Mouse (Mus musculus) MEL (cell line): Measurements from ENCODE around the gene Pus3. TPM values are rescaled to one million over a fixed set of nuclear protein-coding genes. Genes with fewer than 3 reads are reported as not detected.

Experiments used
- DNase-seq: peaks from one replicate; pipeline ENCODE4 v3.0.0; 2011; ENCODE audit warnings: low read depth, low spot score
- H3K27ac ChIP-seq: 2 replicates; pipeline ENCODE4 v1.5.1; 2012; ENCODE audit warnings: low read depth, mild to moderate bottlenecking, control low read depth, low read length, moderate library complexity; ENCODE audit not compliant: control insufficient read depth
- H3K27me3 ChIP-seq, 2 experiments: fragments of 150-350 bp in 1 of 2; sonication (generic) in 1 of 2; 2 replicates each; pipeline ENCODE4 v1.6.1; 2012; ENCODE audit warnings: low read length in 2 of 2, mild to moderate bottlenecking in 2 of 2, improper control_type of control experiment in 1 of 2, moderate library complexity in 1 of 2; ENCODE audit not compliant: insufficient read depth in 2 of 2, control insufficient read depth in 1 of 2
- H3K36me3 ChIP-seq, 2 experiments: 2 replicates each; pipeline ENCODE4 v1.6.1; 2012 to 2014; ENCODE audit warnings: low read length in 2 of 2, improper control_type of control experiment in 1 of 2, inconsistent platforms in 1 of 2, mild to moderate bottlenecking in 1 of 2; ENCODE audit not compliant: insufficient read depth in 2 of 2, control insufficient read depth in 1 of 2
- H3K4me1 ChIP-seq, 2 experiments: fragments of 150-350 bp in 1 of 2; sonication (generic) in 1 of 2; 2 replicates each; pipeline ENCODE4 v1.6.1; 2012; ENCODE audit warnings: low read length in 2 of 2, improper control_type of control experiment in 1 of 2, mild to moderate bottlenecking in 1 of 2; ENCODE audit not compliant: insufficient read depth in 2 of 2, control insufficient read depth in 1 of 2
- H3K4me3 ChIP-seq, 2 experiments: fragments of 150-350 bp in 1 of 2; sonication (generic) in 1 of 2; 2 replicates each; pipeline ENCODE4 v1.5.1; 2012; ENCODE audit warnings: low read depth in 2 of 2, low read length in 2 of 2, mild to moderate bottlenecking in 2 of 2, moderate library complexity in 2 of 2, control low read depth in 1 of 2, improper control_type of control experiment in 1 of 2; ENCODE audit not compliant: control insufficient read depth in 1 of 2, insufficient read depth in 1 of 2
- H3K79me2 ChIP-seq: 2 replicates; pipeline ENCODE4 v1.6.1; 2012; ENCODE audit warnings: mild to moderate bottlenecking, low read length, moderate library complexity; ENCODE audit not compliant: control insufficient read depth, poor library complexity, insufficient read depth
- H3K9ac ChIP-seq: 2 replicates; pipeline ENCODE4 v1.6.1; 2012; ENCODE audit warnings: low read depth, mild to moderate bottlenecking, control low read depth, low read length, moderate library complexity; ENCODE audit not compliant: control insufficient read depth, poor library complexity, severe bottlenecking
- H3K9me3 ChIP-seq: fragments of 150-350 bp; sonication (generic); replicated peaks from 2 replicates; pipeline ENCODE4 v1.6.1; 2012; ENCODE audit warnings: mild to moderate bottlenecking, low read length, improper control_type of control experiment, moderate library complexity; ENCODE audit not compliant: insufficient read depth
- CHD1 ChIP-seq: IDR thresholded peaks from 2 replicates; pipeline ENCODE4 v1.6.1; 2012; ENCODE audit warnings: low read depth, mild to moderate bottlenecking, inconsistent platforms, low read length, improper control_type of control experiment
- CHD2 ChIP-seq: IDR thresholded peaks from 2 replicates; pipeline ENCODE4 v1.6.1; 2011; ENCODE audit warnings: low read length, improper control_type of control experiment
- E2F4 ChIP-seq: IDR thresholded peaks from 2 replicates; pipeline ENCODE4 v1.6.1; 2011; ENCODE audit warnings: low read depth, low read length, improper control_type of control experiment, borderline replicate concordance
- ELF1 ChIP-seq: IDR thresholded peaks from 2 replicates; pipeline ENCODE4 v1.6.1; 2014; ENCODE audit warnings: low read depth, mild to moderate bottlenecking, inconsistent platforms, low read length, improper control_type of control experiment, moderate library complexity
- EP300 ChIP-seq, 2 experiments: IDR thresholded peaks; 2 replicates each; pipeline ENCODE4 v1.6.1; 2011; ENCODE audit warnings: improper control_type of control experiment in 2 of 2, low read length in 2 of 2, low read depth in 1 of 2, mild to moderate bottlenecking in 1 of 2
- GABPA ChIP-seq: IDR thresholded peaks from 2 replicates; pipeline ENCODE4 v1.6.1; 2012; ENCODE audit warnings: low read depth, mild to moderate bottlenecking, inconsistent platforms, low read length, improper control_type of control experiment, moderate library complexity
- GATA1 ChIP-seq: IDR thresholded peaks from 2 replicates; pipeline ENCODE4 v1.6.1; 2011; ENCODE audit warnings: low read depth, low read length, improper control_type of control experiment
- MAZ ChIP-seq: IDR thresholded peaks from 2 replicates; pipeline ENCODE4 v1.6.1; 2012; ENCODE audit warnings: low read depth, mild to moderate bottlenecking, inconsistent platforms, low read length, improper control_type of control experiment
- MXI1 ChIP-seq: IDR thresholded peaks from 2 replicates; pipeline ENCODE4 v1.6.1; 2011; ENCODE audit warnings: mild to moderate bottlenecking, low read depth, low read length, improper control_type of control experiment
- MYC ChIP-seq: IDR thresholded peaks from 2 replicates; pipeline ENCODE4 v1.6.1; 2011; ENCODE audit warnings: low read depth, mild to moderate bottlenecking, low read length, improper control_type of control experiment, moderate library complexity
- RAD21 ChIP-seq: IDR thresholded peaks from 2 replicates; pipeline ENCODE4 v1.6.1; 2011; ENCODE audit warnings: mild to moderate bottlenecking, low read depth, low read length, improper control_type of control experiment
- RCOR1 ChIP-seq: IDR thresholded peaks from 2 replicates; pipeline ENCODE4 v1.6.1; 2012; ENCODE audit warnings: low read depth, mild to moderate bottlenecking, inconsistent platforms, low read length, improper control_type of control experiment
- SIN3A ChIP-seq: IDR thresholded peaks from 2 replicates; pipeline ENCODE4 v1.6.1; 2012; ENCODE audit warnings: low read length, improper control_type of control experiment, inconsistent platforms
- UBTF ChIP-seq: IDR thresholded peaks from 2 replicates; pipeline ENCODE4 v1.6.1; 2012; ENCODE audit warnings: low read depth, mild to moderate bottlenecking, inconsistent platforms, low read length, improper control_type of control experiment, moderate library complexity, borderline replicate concordance; ENCODE audit not compliant: insufficient read depth
- USF1 ChIP-seq: IDR thresholded peaks from 2 replicates; pipeline ENCODE4 v1.6.1; 2014; ENCODE audit warnings: low read depth, mild to moderate bottlenecking, inconsistent platforms, low read length, improper control_type of control experiment, moderate library complexity
- ZNF384 ChIP-seq: IDR thresholded peaks from 2 replicates; pipeline ENCODE4 v1.6.1; 2012; ENCODE audit warnings: low read depth, mild to moderate bottlenecking, inconsistent platforms, low read length, improper control_type of control experiment
- polyA plus RNA-seq, 2 experiments: library from polyadenylated mRNA; stranded (reverse) in 1 of 2; unstranded in 1 of 2; fragments of >175 nt in 1 of 2; fragments of >200 nt in 1 of 2; gene quantifications; 2 replicates each; pipeline versions ENCODE4 v1.2.1 to v1.2.4; 2012; ENCODE audit warnings: low replicate concordance in 2 of 2, low read depth in 1 of 2; ENCODE audit not compliant: insufficient read length in 2 of 2, insufficient read depth in 1 of 2, missing spikeins in 1 of 2
- total RNA-seq: library from RNA; depleted of rRNA; stranded (reverse); fragments of 300-350 nt; gene quantifications from 2 replicates; pipeline ENCODE4 v1.2.3, GENCODE M21; 2012

Pus3 gene
- total and polyA plus RNA-seq, 3 experiments: 15.8 to 23.8 TPM; not detected in 1

GRCm38 (mm10) chr9:35522241-35522640 lies 36.2 kb upstream of the Pus3 start:
- Histone ChIP-seq H3K4me1 (no peaks in the 10 kb centered on the region), H3K79me2 (no peaks in the 10 kb centered on the region), H3K27me3 (peaks cover 3 to 4% of the 10 kb centered on the region in 2 experiments; a peak in 3 of 4 replicates), H3K4me3 (no peak overlapping the region), H3K9me3 (no peaks in the 10 kb centered on the region), H3K9ac (no peak overlapping the region), H3K27ac (no peak overlapping the region), H3K36me3 (no peaks in the 10 kb centered on the region)
- no peak for TF ChIP-seq E2F4
- TF ChIP-seq ELF1: no peak
- no peak for TF ChIP-seq MXI1
- TF ChIP-seq CHD2: no peak
- DNase-seq: no peak

- no peak for DNase-seq
- H3K9ac ChIP-seq: no peak overlapping the region
- H3K36me3 ChIP-seq: no peaks in the 10 kb centered on the region
- no peaks in the 10 kb centered on the region for H3K79me2 ChIP-seq
- TF ChIP-seq CHD2: no peak
- no peak for TF ChIP-seq USF1
- no peak for TF ChIP-seq ELF1
- no peak for TF ChIP-seq EP300 (IDR thresholded peaks at IDR 0.05; ENCODE audit: low read depth in 1 of 2, low read length in 2 of 2)
- TF ChIP-seq MYC: no peak
- TF ChIP-seq RCOR1: no peak
- TF ChIP-seq RAD21: no peak
- no peak for TF ChIP-seq E2F4
- TF ChIP-seq UBTF: no peak
- no peak for TF ChIP-seq CHD1
- TF ChIP-seq GATA1: no peak
- no peak for TF ChIP-seq ZNF384
- H3K27ac ChIP-seq: no peak overlapping the region
- H3K4me1 ChIP-seq: no peaks in the 10 kb centered on the region
- peaks cover 3 to 4% of the 10 kb centered on the region in 2 experiments; a peak in 3 of 4 replicates for H3K27me3 ChIP-seq
- no peak overlapping the region for H3K4me3 ChIP-seq
- no peaks in the 10 kb centered on the region for H3K9me3 ChIP-seq
These were observed 35.4 kb upstream of the Pus3 start for GRCm38 (mm10) chr9:35522821-35523515.

DNA sequence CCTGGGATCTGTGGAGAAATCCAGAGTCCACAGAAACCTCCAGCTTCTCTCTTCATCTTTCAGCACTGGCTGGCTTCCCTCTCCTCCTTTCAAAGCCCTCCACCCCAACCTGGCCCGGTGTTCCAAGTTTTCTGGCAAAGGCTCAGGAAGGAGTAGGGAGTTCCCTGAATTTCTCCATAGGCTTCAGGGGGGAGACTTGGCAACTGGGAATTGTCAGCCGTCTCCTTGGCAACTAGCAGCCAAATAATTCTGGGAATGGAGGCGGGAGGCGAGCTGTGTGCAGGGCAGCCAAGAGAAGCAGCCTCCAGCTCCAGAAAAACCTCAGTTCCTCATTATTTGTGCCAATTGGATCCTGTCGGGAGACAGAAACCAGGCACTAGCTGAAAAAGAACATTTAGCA lies 34.9 kb upstream of the Pus3 start:
- no peak for DNase-seq
- Histone ChIP-seq H3K36me3 (no peaks in the 10 kb centered on the region), H3K27ac (no peak overlapping the region), H3K27me3 (peaks cover 3 to 4% of the 10 kb centered on the region in 2 experiments; a peak in 3 of 4 replicates), H3K9me3 (no peaks in the 10 kb centered on the region), H3K9ac (no peak overlapping the region), H3K79me2 (no peaks in the 10 kb centered on the region), H3K4me1 (no peaks in the 10 kb centered on the region), H3K4me3 (no peak overlapping the region)
- no peak for TF ChIP-seq GABPA
- no peak for TF ChIP-seq SIN3A
- no peak for TF ChIP-seq MAZ
